Mouse (Mus musculus) spleen, adult 2 months (tissue): Measurements from ENCODE around the gene Oit3.

Experiments used
- CTCF ChIP-seq: fragments of 200-500 bp; IDR thresholded peaks from 2 replicates; pipeline ENCODE4 v1.5.1; 2011; ENCODE audit warnings: mild to moderate bottlenecking, inconsistent platforms; ENCODE audit not compliant: insufficient read depth, insufficient read length, insufficient replicate concordance; ENCODE audit errors: extremely low read depth
- POLR2A ChIP-seq: fragments of 200-500 bp; IDR thresholded peaks from 2 replicates; pipeline ENCODE4 v1.6.1; 2011; ENCODE audit warnings: low read depth, low read length, inconsistent platforms

DNA sequence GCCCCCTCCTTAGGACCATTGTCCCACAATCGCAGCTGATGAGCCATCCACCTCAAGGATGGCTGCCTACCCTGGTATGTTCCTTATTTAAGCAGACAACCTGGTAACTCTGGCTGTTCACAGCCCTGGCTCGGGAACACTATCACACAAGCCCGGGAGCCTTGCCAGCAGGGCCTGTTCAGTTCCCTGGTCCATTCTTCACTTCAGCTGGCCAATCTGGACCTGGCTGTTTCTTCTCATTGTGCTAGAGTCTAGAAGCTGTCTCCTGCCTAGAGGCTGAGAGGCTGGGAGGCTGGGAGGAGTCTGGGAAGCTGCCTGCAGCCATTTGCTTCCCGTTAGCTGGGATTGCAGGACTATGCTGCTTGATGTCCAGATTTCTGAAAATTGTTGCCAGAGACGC lies 28.9 kb upstream of the Oit3 start:
- TF ChIP-seq POLR2A: no peak
- no peak for TF ChIP-seq CTCF
